In the genomic region with DNA sequence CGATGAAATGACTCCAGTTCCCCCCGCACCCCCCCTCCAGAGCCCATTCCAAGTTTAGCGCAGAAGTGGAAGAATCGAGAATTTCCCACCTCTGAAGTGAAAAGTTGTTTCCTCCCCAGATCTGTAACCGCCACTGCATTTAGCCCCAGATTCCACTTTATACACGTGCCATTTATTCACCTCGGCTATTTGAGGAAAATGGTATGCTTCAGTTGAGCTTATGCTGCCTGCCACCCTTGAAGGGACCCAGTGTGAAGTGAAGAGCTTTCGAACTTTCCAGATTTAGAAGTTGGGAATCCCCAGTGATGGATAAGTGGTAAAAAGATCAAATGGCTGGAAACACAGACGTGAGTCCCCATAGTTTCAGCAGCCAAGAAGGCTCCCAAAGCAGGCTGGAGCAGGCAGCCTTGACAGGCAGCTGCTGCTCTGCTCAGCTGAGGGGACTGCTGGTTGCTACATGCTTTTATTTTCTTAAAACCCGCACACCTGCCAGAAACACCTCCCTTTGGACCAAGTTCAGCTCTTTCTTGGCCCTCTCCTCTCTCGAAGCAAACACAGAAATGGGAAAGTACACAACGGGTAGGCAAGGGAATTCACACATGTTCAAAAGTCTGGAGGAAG, we compare ENCODE assay signal across 29 mouse cellular contexts.
A peak's percentile ranks its signal among the peaks of the same experiment; 100 is the strongest.
DNase-seq lines count a peak whose midpoint lies in the region; ATAC-seq lines count a peak whose summit lies in the region.
"Had no signal": no experiment of that assay in that cellular context is flagged by ENCODE, and none has a peak within 500 bp of the region (broad histone marks: within the 10 kb centered on the region; RNA-seq: fewer than 3 reads in every experiment).

No protein-coding gene starts in this region.

- peak overlapping the region; percentile 42; the same call in 1 of the 2 replicates for H3K27ac ChIP-seq in heart, embryonic 10.5 days
- no peak overlapping the region for H3K27ac ChIP-seq in heart, embryonic 12.5 days (ENCODE audit: poor library complexity, severe bottlenecking)
- no peak overlapping the region for H3K27ac ChIP-seq in limb, embryonic 13.5 days
- H3K27ac ChIP-seq in limb, embryonic 10.5 days: no peak overlapping the region
- H3K27ac ChIP-seq in embryonic facial prominence, embryonic 15.5 days (replicated peaks): no peak overlapping the region
- H3K27ac ChIP-seq: gastrocnemius, adult 2 months; heart, embryonic 15.5 days; hindbrain, postnatal 0 days; intestine, embryonic 15.5 days had no signal

- no peak for ATAC-seq in heart, embryonic 12.5 days (ENCODE audit: insufficient number of reproducible peaks, low FRiP score)
- peak; percentile 78 for ATAC-seq in limb, embryonic 13.5 days (ENCODE audit: low FRiP score, low read depth)
- ATAC-seq in embryonic facial prominence, embryonic 15.5 days (ENCODE audit: insufficient number of reproducible peaks, low FRiP score, low TSS enrichment, low read depth): 0 out of 2 replicates have a peak, but pooled peaks have one; percentile 24
- ATAC-seq: activated CD4-positive, CD25-positive, alpha-beta regulatory T cell, adult 4 months; forebrain, embryonic 14.5 days; hindbrain, postnatal 0 days; intestine, embryonic 15.5 days; midbrain, embryonic 16.5 days had no signal

- no peaks in the 10 kb centered on the region for H3K36me3 ChIP-seq in heart, embryonic 10.5 days
- no peaks in the 10 kb centered on the region for H3K36me3 ChIP-seq in heart, embryonic 12.5 days
- no peaks in the 10 kb centered on the region for H3K36me3 ChIP-seq in limb, embryonic 13.5 days
- H3K36me3 ChIP-seq in limb, embryonic 10.5 days: no peaks in the 10 kb centered on the region
- H3K36me3 ChIP-seq in embryonic facial prominence, embryonic 15.5 days: no peaks in the 10 kb centered on the region
- H3K36me3 ChIP-seq: heart, embryonic 15.5 days; intestine, embryonic 15.5 days had no signal

- H3K27me3 ChIP-seq in heart, embryonic 10.5 days (ENCODE audit: insufficient read depth, poor library complexity, severe bottlenecking): no peaks in the 10 kb centered on the region
- no peaks in the 10 kb centered on the region for H3K27me3 ChIP-seq in heart, embryonic 12.5 days (replicated peaks)
- H3K27me3 ChIP-seq in limb, embryonic 13.5 days: peaks cover 39% of the 10 kb centered on the region
- H3K27me3 ChIP-seq in limb, embryonic 10.5 days (ENCODE audit: low read depth, poor library complexity, severe bottlenecking): no peaks in the 10 kb centered on the region; the same call in 1 of the 2 replicates
- H3K27me3 ChIP-seq in embryonic facial prominence, embryonic 15.5 days: no peaks in the 10 kb centered on the region
- H3K27me3 ChIP-seq: CH12.LX; heart, embryonic 15.5 days; intestine, embryonic 15.5 days had no signal

- no peak overlapping the region for H3K4me2 ChIP-seq in heart, embryonic 12.5 days
- H3K4me2 ChIP-seq in limb, embryonic 13.5 days (replicated peaks): 0 out of 2 replicates have a peak overlapping the region, but pooled peaks have one; percentile 3
- no peak overlapping the region for H3K4me2 ChIP-seq in embryonic facial prominence, embryonic 15.5 days (replicated peaks)
- H3K4me2 ChIP-seq: heart, embryonic 15.5 days; intestine, embryonic 15.5 days; liver, embryonic 11.5 days; midbrain, embryonic 11.5 days had no signal

- no peak overlapping the region for H3K9ac ChIP-seq in heart, embryonic 12.5 days
- H3K9ac ChIP-seq in limb, embryonic 13.5 days: no peak overlapping the region
- no peak overlapping the region for H3K9ac ChIP-seq in embryonic facial prominence, embryonic 15.5 days
- H3K9ac ChIP-seq: heart, embryonic 15.5 days; intestine, embryonic 15.5 days had no signal

- 60% methylated on average over 12 of the region's 12 CpGs for WGBS in heart, embryonic 10.5 days
- 57% methylated on average over 12 of the region's 12 CpGs for WGBS in heart, embryonic 12.5 days
- 47% methylated on average over 12 of the region's 12 CpGs for WGBS in limb, embryonic 13.5 days
- WGBS in limb, embryonic 10.5 days: 77% methylated on average over 12 of the region's 12 CpGs
- WGBS in embryonic facial prominence, embryonic 15.5 days: 56% methylated on average over 12 of the region's 12 CpGs

- H3K4me1 ChIP-seq in heart, embryonic 10.5 days: peaks cover 18% of the 10 kb centered on the region
- H3K4me1 ChIP-seq in heart, embryonic 12.5 days (replicated peaks): peaks cover 22% of the 10 kb centered on the region
- H3K4me1 ChIP-seq in limb, embryonic 13.5 days: peaks cover 17% of the 10 kb centered on the region
- H3K4me1 ChIP-seq in limb, embryonic 10.5 days: 0 out of 2 replicates have a peak, but pooled peaks cover 8% of the 10 kb centered on the region
- 0 out of 2 replicates have a peak, but pooled peaks cover 3% of the 10 kb centered on the region for H3K4me1 ChIP-seq in embryonic facial prominence, embryonic 15.5 days
- H3K4me1 ChIP-seq: intestine, embryonic 15.5 days had no signal

- H3K4me3 ChIP-seq in heart, embryonic 10.5 days: no peak overlapping the region
- H3K4me3 ChIP-seq in heart, embryonic 12.5 days: no peak overlapping the region
- H3K4me3 ChIP-seq in limb, embryonic 13.5 days: no peak overlapping the region
- H3K4me3 ChIP-seq in limb, embryonic 10.5 days: no peak overlapping the region
- no peak overlapping the region for H3K4me3 ChIP-seq in embryonic facial prominence, embryonic 15.5 days (replicated peaks)
- H3K4me3 ChIP-seq: gastrocnemius, adult 2 months; heart, embryonic 15.5 days; intestine, embryonic 15.5 days had no signal

- DNase-seq in adrenal gland, postnatal 10 days: peak; percentile 8
- DNase-seq in adrenal gland, adult 18-20 months (ENCODE audit: low spot score in 2 of 2): no peak
- no peak for DNase-seq in heart, embryonic 10.5 days (ENCODE audit: low spot score)
- DNase-seq in limb, embryonic 10.5 days (ENCODE audit: low spot score): no peak
- no peak for DNase-seq in kidney, postnatal 25 days
- DNase-seq: adrenal gland, adult 8-10 months; cerebellum, adult 11-12 months; gastrocnemius, adult 2 months; heart, postnatal 4 days; kidney, adult 2 months; kidney, postnatal 4 days; layer of hippocampus, postnatal 36 days; left cerebral cortex, postnatal 4 days; lung, postnatal 36 days; right cerebral cortex, adult 18-20 months; spleen, adult 18-20 months; thymus, postnatal 25 days had no signal

- no peaks in the 10 kb centered on the region for H3K9me3 ChIP-seq in heart, embryonic 10.5 days
- no peaks in the 10 kb centered on the region for H3K9me3 ChIP-seq in heart, embryonic 12.5 days (replicated peaks)
- no peaks in the 10 kb centered on the region for H3K9me3 ChIP-seq in limb, embryonic 13.5 days
- no peaks in the 10 kb centered on the region for H3K9me3 ChIP-seq in limb, embryonic 10.5 days (replicated peaks)
- H3K9me3 ChIP-seq in embryonic facial prominence, embryonic 15.5 days (replicated peaks): no peaks in the 10 kb centered on the region
- H3K9me3 ChIP-seq: heart, embryonic 15.5 days; intestine, embryonic 15.5 days had no signal
